Mouse (Mus musculus) T-helper 2 cell (primary cell): ENCODE measurements around the gene Srd5a2.
"Not testable (repeated sequence)": the region's sequence is repeated elsewhere in the genome, so short reads cannot be mapped to it uniquely, and the experiment has no call there.

Experiments used
- in situ Hi-C: fragments of 300-600 bp; cut with MboI, MseI; formaldehyde crosslinking; loops from one replicate; pipeline ENCODE4 v1.15.1; 2025; ENCODE audit warnings: high pct_unique_total_duplicates

Srd5a2 gene

GRCm38 (mm10) chr17:74047210-74048082 is at the start of gene Srd5a2:
Gene Srd5a2 (minus strand): TSS chr17:74047916.
- in situ Hi-C loops: no loop called here

- in situ Hi-C loops: no loop called here
These were observed 41.4 kb upstream of the Srd5a2 start for GRCm38 (mm10) chr17:74088886-74089678.

DNA sequence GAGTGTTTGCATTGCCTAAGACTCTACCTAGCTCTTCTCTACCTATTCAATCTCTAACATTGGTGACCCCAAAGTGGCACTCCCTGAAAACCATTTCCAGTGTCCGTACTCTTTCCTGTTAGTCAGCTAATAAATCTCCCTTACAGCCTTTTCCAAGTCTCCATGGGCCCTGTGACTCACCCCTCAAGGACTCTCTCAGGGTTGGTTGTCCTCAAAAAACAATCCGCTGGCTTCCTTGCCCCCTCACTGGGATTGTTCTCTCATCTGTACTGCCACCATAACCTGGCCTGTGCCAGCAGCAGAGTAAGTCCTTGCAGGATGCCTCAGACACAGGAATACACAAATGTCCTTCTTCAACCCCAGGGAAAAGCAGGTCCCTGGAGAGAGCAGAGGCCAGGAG is 40.3 kb upstream of the Srd5a2 start:
- in situ Hi-C loops: no loop called here

- in situ Hi-C loops: no loop called here
These were observed 35.7 kb upstream of the Srd5a2 start for GRCm38 (mm10) chr17:74083370-74083769.

DNA sequence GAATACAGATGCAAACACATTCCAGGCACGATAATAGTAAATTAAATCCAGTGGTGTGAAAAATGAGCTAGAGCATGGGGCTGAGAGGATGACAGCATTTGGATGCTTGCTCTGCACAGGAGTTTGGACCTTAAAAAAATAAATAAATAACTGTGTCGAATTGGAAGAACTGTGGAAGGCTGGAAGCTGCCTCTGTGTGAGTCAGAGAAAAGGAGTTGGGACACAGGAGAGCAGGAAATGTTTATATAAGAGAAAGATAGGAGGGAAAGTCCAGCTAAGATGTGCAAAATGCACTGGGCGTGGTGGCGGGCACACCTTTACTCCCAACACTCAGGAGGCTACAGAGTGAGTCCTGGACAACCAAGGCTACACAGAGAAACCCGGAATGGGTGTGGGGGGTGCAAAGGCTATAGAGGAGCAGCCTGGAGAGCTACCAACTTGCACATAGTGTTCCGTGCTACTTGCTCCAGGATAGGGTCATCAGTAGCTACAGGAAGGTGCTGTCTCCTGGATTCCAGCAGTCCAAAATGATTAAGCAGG is 32.4 kb upstream of the Srd5a2 start:
- in situ Hi-C loops: no loop called here

GRCm38 (mm10) chr17:74078776-74079495 is 31.2 kb upstream of the Srd5a2 start:
- in situ Hi-C loops: no loop called here

DNA sequence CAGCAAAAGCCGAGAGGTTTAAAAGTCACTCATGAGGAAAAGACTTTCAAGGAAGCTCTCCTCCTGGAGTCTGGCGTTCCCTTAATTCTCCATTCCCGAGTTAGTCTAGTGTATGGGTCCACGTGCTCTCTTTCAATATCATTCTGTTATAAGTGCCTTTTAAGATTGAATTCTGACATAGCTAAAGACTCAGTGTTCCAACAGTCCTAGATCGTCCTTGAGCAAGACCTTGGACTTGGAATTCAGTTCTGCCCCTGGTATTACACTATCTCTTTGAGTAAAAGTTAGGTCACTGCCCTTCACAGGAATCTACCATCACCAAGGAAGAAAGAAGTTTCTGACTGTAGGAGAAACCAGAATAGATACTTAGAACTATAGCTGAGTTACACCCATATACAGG is 25.4 kb upstream of the Srd5a2 start:
- in situ Hi-C loops: not testable (repeated sequence)

DNA sequence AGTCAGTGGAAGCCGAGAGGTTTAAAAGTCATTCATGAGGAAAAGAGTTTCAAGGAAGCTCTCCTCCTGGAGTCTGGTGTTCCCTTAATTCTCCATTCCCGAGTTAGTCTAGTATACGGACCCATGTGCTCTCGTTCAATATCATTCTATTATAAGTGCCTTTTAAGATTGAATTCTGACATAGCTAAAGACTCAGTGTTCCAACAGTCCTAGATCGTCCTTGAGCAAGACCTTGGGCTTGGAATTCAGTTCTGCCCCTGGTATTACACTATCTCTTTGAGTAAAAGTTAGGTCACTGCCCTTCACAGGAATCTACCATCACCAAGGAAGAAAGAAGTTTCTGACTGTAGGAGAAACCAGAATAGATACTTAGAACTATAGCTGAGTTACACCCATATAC is 15.0 kb upstream of the Srd5a2 start:
- in situ Hi-C loops: not testable (repeated sequence)

GRCm38 (mm10) chr17:74048229-74048816 is 607 bp upstream of the Srd5a2 start:
- in situ Hi-C loops: no loop called here

DNA sequence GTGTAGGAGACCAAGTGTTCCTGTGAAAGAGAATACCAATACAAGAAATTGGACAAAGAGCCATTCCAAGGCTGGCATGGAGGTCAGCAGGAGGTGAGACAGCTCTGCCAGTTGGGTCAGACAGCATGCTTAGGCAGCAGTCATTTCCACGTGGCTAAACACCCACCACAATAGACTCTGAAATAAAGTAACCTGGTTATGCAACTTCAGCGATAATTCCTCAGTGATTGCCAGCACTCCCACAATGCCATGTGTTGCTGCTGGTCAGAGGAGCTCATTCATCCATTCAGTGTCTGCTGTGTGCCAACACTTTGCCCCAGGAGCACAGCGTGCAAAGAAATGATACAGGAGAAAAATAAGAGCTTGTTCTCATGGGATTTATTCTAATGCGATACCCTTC is 4.0 kb downstream of the Srd5a2 start:
- in situ Hi-C loops: no loop called here

GRCm38 (mm10) chr17:74020526-74021203 is 27.1 kb downstream of the Srd5a2 start:
- in situ Hi-C loops: no loop called here

DNA sequence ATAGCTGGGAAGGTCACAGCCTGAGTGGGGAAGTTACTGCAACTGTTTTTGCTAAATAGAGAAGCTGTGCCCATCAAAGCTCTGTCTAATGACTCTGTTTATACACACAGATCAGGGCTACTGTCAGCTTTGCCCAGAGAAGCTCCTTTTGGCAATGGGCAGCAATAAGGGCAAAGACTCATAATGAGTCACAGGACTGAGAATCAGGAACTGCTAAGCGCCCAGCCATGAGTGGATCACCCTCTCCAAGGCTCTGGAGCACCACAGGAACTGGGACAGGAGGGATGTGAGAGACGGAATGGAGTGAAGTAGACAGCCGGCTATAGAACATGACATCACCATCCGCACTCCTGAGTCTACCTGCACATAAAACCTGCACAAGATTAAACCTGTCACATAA is 29.4 kb downstream of the Srd5a2 start:
- in situ Hi-C loops: no loop called here

GRCm38 (mm10) chr17:74017649-74018048 is 30.1 kb downstream of the Srd5a2 start:
- in situ Hi-C loops: no loop called here

DNA sequence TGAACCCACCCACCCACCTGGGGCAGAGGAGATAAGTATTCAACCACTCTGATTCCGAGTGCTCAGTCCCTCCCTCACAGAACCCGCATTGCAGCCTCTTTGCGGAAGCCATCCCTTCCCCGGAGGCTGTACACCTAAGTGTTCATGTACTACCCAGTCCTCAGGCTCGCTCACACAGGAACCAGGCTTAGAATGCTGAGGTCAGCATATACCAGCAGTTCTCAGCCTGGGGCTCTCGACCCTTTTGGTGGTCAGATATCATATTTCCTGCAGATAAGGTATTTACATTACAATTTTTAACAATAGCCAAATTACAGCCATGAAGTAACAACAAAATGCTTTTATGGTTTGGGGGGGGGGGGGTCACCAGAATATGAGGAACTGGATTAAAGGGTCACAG is 32.6 kb downstream of the Srd5a2 start:
- in situ Hi-C loops: no loop called here

GRCm38 (mm10) chr17:74008680-74009079 is 39.0 kb downstream of the Srd5a2 start:
- in situ Hi-C loops: no loop called here

DNA sequence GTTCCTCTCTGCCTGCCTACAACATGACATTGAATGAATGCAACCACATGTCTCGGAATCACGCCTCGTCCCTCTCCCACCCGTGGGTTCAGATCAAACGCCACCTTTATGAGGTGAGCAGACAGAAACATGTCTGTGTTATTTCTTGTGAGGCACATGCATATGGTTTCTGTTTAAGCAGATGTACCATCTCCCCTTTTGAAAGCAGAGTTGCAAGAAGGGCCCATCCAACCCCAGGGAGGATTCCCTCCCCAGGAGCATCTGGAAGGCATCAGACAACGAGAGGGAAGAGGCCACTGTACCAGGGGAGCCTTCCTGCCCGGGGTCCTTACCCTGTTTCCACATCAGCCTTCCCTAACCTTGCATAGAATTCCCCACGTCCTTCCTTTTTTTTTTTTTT is 40.7 kb downstream of the Srd5a2 start:
- in situ Hi-C loops: no loop called here

DNA sequence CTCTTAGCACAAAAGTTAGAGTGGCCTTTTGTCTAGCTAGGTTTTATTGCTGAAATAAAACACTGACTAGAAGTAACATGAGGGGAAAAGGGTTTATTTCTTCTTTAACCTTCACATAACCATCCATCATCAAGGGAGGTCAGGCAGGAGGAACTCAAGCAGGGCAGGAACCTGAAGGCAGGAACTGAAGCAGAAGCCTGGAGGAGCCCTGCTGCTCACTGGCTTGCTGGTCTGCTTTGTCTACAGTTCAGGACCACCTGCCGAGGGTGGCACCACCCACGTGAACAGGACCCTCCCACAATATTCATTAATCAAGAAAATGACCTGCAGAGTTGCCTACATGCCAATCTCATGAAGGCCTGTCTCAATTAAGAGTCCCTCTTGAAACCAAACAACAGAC is 45.3 kb downstream of the Srd5a2 start:
- in situ Hi-C loops: no loop called here

- in situ Hi-C loops: no loop called here
These were observed 51.6 kb downstream of the Srd5a2 start for GRCm38 (mm10) chr17:73995907-73996645.

DNA sequence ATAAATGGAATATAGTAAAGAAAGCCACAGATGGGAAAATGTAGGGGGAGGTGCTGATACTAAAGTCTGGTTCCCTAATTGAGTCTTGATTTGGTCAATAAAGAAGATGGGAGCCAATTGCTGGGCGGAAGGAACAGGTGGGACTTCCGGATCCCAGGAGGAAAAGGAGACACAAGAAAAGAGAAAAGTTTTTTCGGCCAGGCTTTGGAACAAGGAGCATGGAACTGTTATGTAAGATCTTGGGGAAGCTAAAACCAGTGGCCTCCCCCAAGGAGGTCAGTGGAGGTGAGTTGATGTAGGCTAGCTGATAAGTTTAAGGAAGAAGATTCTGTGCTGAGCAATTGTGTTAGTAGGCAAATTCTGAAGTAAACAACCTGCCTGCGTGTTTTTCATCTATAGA is 56.5 kb downstream of the Srd5a2 start:
- in situ Hi-C loops: no loop called here

DNA sequence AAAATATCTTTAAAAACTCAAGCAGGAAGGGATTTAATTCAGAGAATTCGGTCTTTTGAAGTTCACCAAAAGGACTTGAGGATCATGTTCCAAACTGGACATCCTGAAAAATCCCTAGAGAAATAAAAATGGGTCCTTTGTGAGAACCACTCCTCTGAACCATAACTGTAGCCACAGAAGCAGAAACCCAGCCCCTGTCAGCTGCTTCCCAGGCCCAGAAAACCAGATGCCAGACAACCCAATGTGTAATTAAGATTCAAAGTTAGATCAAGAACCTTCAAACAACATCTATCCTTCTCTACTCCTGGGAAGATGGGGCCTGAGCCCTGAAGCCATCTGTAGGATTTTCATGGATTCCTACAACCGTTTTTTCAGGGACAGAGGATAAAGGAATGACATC is 61.1 kb downstream of the Srd5a2 start:
- in situ Hi-C loops: no loop called here
